Comparison of ENCODE assay signal across 8 mouse cellular contexts in genomic region chr7:91262998-91263397, GRCm38 (mm10).
A peak's percentile ranks its signal among the peaks of the same experiment; 100 is the strongest.
DNase-seq lines count a peak whose midpoint lies in the region; ATAC-seq and TF ChIP-seq lines count a peak whose summit lies in the region.

No protein-coding gene starts in this region.

- peak overlapping the region; percentile 63 for H3K4me3 ChIP-seq in heart, embryonic 10.5 days
- peak overlapping the region; percentile 67 to 71; a peak in 3 of 4 replicates for H3K4me3 ChIP-seq in ES-E14 (ENCODE audit: insufficient read depth in 1 of 2, low read depth in 1 of 2, low read length in 2 of 2, poor library complexity in 1 of 2, severe bottlenecking in 1 of 2)
- peak overlapping the region; percentile 55 for H3K4me3 ChIP-seq in forebrain, embryonic 12.5 days (replicated peaks)
- no peak overlapping the region for H3K4me3 ChIP-seq in liver, postnatal 0 days (ENCODE audit: low read depth, low read length)
- H3K4me3 ChIP-seq in thymus, adult 2 months (ENCODE audit: control insufficient read depth, insufficient read depth, low read length) = no peak overlapping the region

- peaks cover 9% of the 10 kb centered on the region for H3K4me1 ChIP-seq in heart, embryonic 10.5 days
- no peaks in the 10 kb centered on the region for H3K4me1 ChIP-seq in ES-E14 (ENCODE audit: control insufficient read depth in 2 of 2, insufficient read depth in 2 of 2, low read length in 2 of 2, poor library complexity in 1 of 2)
- peaks cover 11% of the 10 kb centered on the region for H3K4me1 ChIP-seq in forebrain, embryonic 12.5 days
- H3K4me1 ChIP-seq in liver, postnatal 0 days (ENCODE audit: insufficient read depth) = no peaks in the 10 kb centered on the region
- no peaks in the 10 kb centered on the region for H3K4me1 ChIP-seq in thymus, adult 2 months (replicated peaks; ENCODE audit: control insufficient read depth, insufficient read depth, low read length)

- no peak for TF ChIP-seq POLR2A in thymus, adult 2 months (IDR thresholded peaks at IDR 0.05; ENCODE audit: control insufficient read depth, extremely low read depth, insufficient read depth, low read length, poor library complexity)

- in situ Hi-C loops in ES-E14 (cut with MboI; ENCODE audit: low sequenced_read_pairs in 2 of 2, unreplicated experiment in 2 of 2) = no loop called here

- DNase-seq in heart, embryonic 10.5 days (ENCODE audit: low spot score) = no peak
- no peak for DNase-seq in heart, postnatal 14 days
- DNase-seq in ES-E14 (ENCODE audit: low read depth, low spot score) = no peak
- DNase-seq in liver, postnatal 0 days = no peak
- DNase-seq in adrenal gland, postnatal 25 days = no peak
- DNase-seq in ovary, postnatal 14 days (ENCODE audit: low spot score) = no peak
- no peak for DNase-seq in thymus, adult 2 months

- TF ChIP-seq EP300 in liver, postnatal 0 days (IDR thresholded peaks at IDR 0.05; ENCODE audit: low read depth) = no peak

- intact Hi-C loops in heart, postnatal 14 days (cut with DNase I) = no loop called here

- H3K9ac ChIP-seq in ES-E14 (ENCODE audit: insufficient read depth, low read depth, low read length, poor library complexity, severe bottlenecking) = no peak overlapping the region
- peak overlapping the region; percentile 47; the same call in 1 of the 2 replicates for H3K9ac ChIP-seq in forebrain, embryonic 12.5 days
- H3K9ac ChIP-seq in liver, postnatal 0 days (replicated peaks) = no peak overlapping the region

- H3K4me2 ChIP-seq in forebrain, embryonic 12.5 days = peak overlapping the region; percentile 78
- peak overlapping the region; percentile 59 for H3K4me2 ChIP-seq in liver, postnatal 0 days (ENCODE audit: low read depth, low read length)

- 8% methylated on average over 9 of the region's 9 CpGs for WGBS in heart, embryonic 10.5 days
- 4% methylated on average over 9 of the region's 9 CpGs for WGBS in forebrain, embryonic 12.5 days
- 12% methylated on average over 9 of the region's 9 CpGs for WGBS in liver, postnatal 0 days (ENCODE audit: insufficient replicate concordance)
- WGBS in thymus, adult 2 months = 9% methylated on average over 9 of the region's 9 CpGs

- no peaks in the 10 kb centered on the region for H3K9me3 ChIP-seq in heart, embryonic 10.5 days
- no peaks in the 10 kb centered on the region for H3K9me3 ChIP-seq in ES-E14 (ENCODE audit: control insufficient read depth, insufficient read depth, low read depth, low read length)
- no peaks in the 10 kb centered on the region for H3K9me3 ChIP-seq in forebrain, embryonic 12.5 days
- H3K9me3 ChIP-seq in liver, postnatal 0 days (ENCODE audit: low read length) = no peaks in the 10 kb centered on the region

- peak; percentile 27; the same call in 1 of the 2 replicates for ATAC-seq in forebrain, embryonic 12.5 days (ENCODE audit: low FRiP score)
- no peak for ATAC-seq in liver, postnatal 0 days

- 0 out of 2 replicates have a peak, but pooled peaks cover 9% of the 10 kb centered on the region for H3K27me3 ChIP-seq in heart, embryonic 10.5 days (ENCODE audit: insufficient read depth, poor library complexity, severe bottlenecking)
- no peaks in the 10 kb centered on the region for H3K27me3 ChIP-seq in forebrain, embryonic 12.5 days
- peaks cover 10% of the 10 kb centered on the region; the same call in 1 of the 2 replicates for H3K27me3 ChIP-seq in liver, postnatal 0 days (ENCODE audit: insufficient read depth, low read length)
- H3K27me3 ChIP-seq in thymus, adult 2 months (ENCODE audit: control insufficient read depth, insufficient read depth, low read length) = no peaks in the 10 kb centered on the region

- H3K27ac ChIP-seq in heart, embryonic 10.5 days = no peak overlapping the region
- H3K27ac ChIP-seq in ES-E14 (ENCODE audit: insufficient read depth, low read depth, low read length, poor library complexity, severe bottlenecking) = no peak overlapping the region
- H3K27ac ChIP-seq in forebrain, embryonic 12.5 days = no peak overlapping the region
- H3K27ac ChIP-seq in liver, postnatal 0 days (ENCODE audit: low read depth) = no peak overlapping the region
- no peak overlapping the region for H3K27ac ChIP-seq in thymus, adult 2 months (ENCODE audit: control insufficient read depth, insufficient read depth, low read length)

- H3K36me3 ChIP-seq in heart, embryonic 10.5 days = no peaks in the 10 kb centered on the region
- no peaks in the 10 kb centered on the region for H3K36me3 ChIP-seq in ES-E14 (ENCODE audit: control insufficient read depth, insufficient read depth, low read length, poor library complexity, severe bottlenecking)
- no peaks in the 10 kb centered on the region for H3K36me3 ChIP-seq in forebrain, embryonic 12.5 days (replicated peaks)
- no peaks in the 10 kb centered on the region for H3K36me3 ChIP-seq in liver, postnatal 0 days (replicated peaks; ENCODE audit: insufficient read depth, low read length)
- no peaks in the 10 kb centered on the region for H3K36me3 ChIP-seq in thymus, adult 2 months (ENCODE audit: control insufficient read depth, insufficient read depth, low read length)

- no peak for TF ChIP-seq CTCF in liver, postnatal 0 days (IDR thresholded peaks at IDR 0.05; ENCODE audit: low read depth)
- TF ChIP-seq CTCF in thymus, adult 2 months (IDR thresholded peaks at IDR 0.05; ENCODE audit: borderline replicate concordance, control insufficient read depth, extremely low read depth, insufficient read depth, low read length, poor library complexity) = no peak

TF ChIP-seq in ES-E14, 5 proteins besides CTCF, POLR2A, EP300 and RAD21:
- TF ChIP-seq MAFK (IDR thresholded peaks at IDR 0.05; ENCODE audit: insufficient read depth, low read depth, low read length) (no peak), HCFC1 (IDR thresholded peaks at IDR 0.05; ENCODE audit: borderline replicate concordance, insufficient read depth, low read length) (no peak), CHD2 (IDR thresholded peaks at IDR 0.05; ENCODE audit: low read depth, low read length) (no peak), ZNF384 (IDR thresholded peaks at IDR 0.05; ENCODE audit: low read depth, low read length) (no peak), ZC3H11A (IDR thresholded peaks at IDR 0.05; ENCODE audit: borderline replicate concordance, low read depth, low read length) (no peak)

Comparison
In these comparisons a context has a peak if more than half of its experiments do, and no peak if none do; other contexts are left out.
1. H3K4me3 ChIP-seq: peak in heart, embryonic 10.5 days (single experiment), ES-E14 (2 of 2) and forebrain, embryonic 12.5 days (single experiment); none in liver, postnatal 0 days (single experiment) and thymus, adult 2 months (single experiment).